Mouse (Mus musculus) intestine, embryonic 16.5 days (tissue): ENCODE results near the gene Mllt6. TPM values are rescaled to one million over a fixed set of nuclear protein-coding genes. Genes with fewer than 3 reads are reported as not detected.
"Not testable (repeated sequence)": the region's sequence is repeated elsewhere in the genome, so short reads cannot be mapped to it uniquely, and the experiment has no call there.

Source experiments
- ATAC-seq: fragments of 200-750 bp; cut with Nextera tagmentation; 2 replicates; pipeline ENCODE4 v1.8.0; 2017; ENCODE audit warnings: moderate TSS enrichment, moderate library complexity
- H3K27ac ChIP-seq: fragments of 300-500 bp; sonication (generic); 2 replicates; pipeline ENCODE4 v1.5.1; 2014; ENCODE audit warnings: mild to moderate bottlenecking, low read length
- H3K27me3 ChIP-seq: fragments of 300-500 bp; sonication (generic); replicated peaks from 2 replicates; pipeline ENCODE4 v1.6.1; 2014; ENCODE audit warnings: low read length, control low read depth, mixed read lengths; ENCODE audit not compliant: control insufficient read depth, insufficient read depth
- H3K36me3 ChIP-seq: fragments of 300-500 bp; sonication (generic); 2 replicates; pipeline ENCODE4 v1.6.1; 2014; ENCODE audit warnings: low read length, control low read depth; ENCODE audit not compliant: control insufficient read depth, insufficient read depth
- H3K4me1 ChIP-seq: fragments of 300-500 bp; sonication (generic); 2 replicates; pipeline ENCODE4 v1.6.1; 2014; ENCODE audit warnings: low read length, control low read depth, mixed read lengths; ENCODE audit not compliant: control insufficient read depth, insufficient read depth
- H3K4me2 ChIP-seq: fragments of 300-500 bp; sonication (generic); 2 replicates; pipeline ENCODE4 v1.6.1; 2014; ENCODE audit warnings: low read depth, low read length, control low read depth
- H3K4me3 ChIP-seq: fragments of 300-500 bp; sonication (generic); 2 replicates; pipeline ENCODE4 v1.5.1; 2014; ENCODE audit warnings: mild to moderate bottlenecking, low read length
- H3K9ac ChIP-seq: fragments of 300-500 bp; sonication (generic); 2 replicates; pipeline ENCODE4 v1.6.1; 2014; ENCODE audit warnings: low read depth, low read length
- H3K9me3 ChIP-seq: fragments of 300-500 bp; sonication (generic); 2 replicates; pipeline ENCODE4 v1.6.1; 2016; ENCODE audit warnings: low read length, control low read depth; ENCODE audit not compliant: control insufficient read depth
- WGBS: fragments of 180-500 bp; shearing (Covaris S2); extraction: QIAGEN DNeasy Blood & Tissue Kit; methylation state at CpG from one replicate; pipeline ENCODE4 v1.1.7; 2014; 5-methylcytosine and 5-hydroxymethylcytosine counted together
- polyA plus RNA-seq: library from polyadenylated mRNA; unstranded; fragments of >200 nt; fragmentation: Nextera tagmentation; extraction: Ambion mirVana; gene quantifications from 2 replicates; pipeline ENCODE4 v1.2.1, GENCODE M21; 2015

Mllt6 gene
- polyA plus RNA-seq, 1 experiment from 2014 or later = 2.6 TPM

GRCm38 (mm10) chr11:97627556-97628302, 35.5 kb upstream of the Mllt6 start:
- Histone ChIP-seq H3K27me3 (peaks cover 71% of the 10 kb centered on the region), H3K36me3 (no peaks in the 10 kb centered on the region), H3K4me2 (peak overlapping the region; percentile 89), H3K9ac (peak overlapping the region; percentile 76), H3K4me3 (peak overlapping the region; percentile 73), H3K4me1 (peaks cover 22% of the 10 kb centered on the region), H3K27ac (no peak overlapping the region), H3K9me3 (no peaks in the 10 kb centered on the region)
- 11% methylated on average over 30 of the region's 30 CpGs for WGBS
- ATAC-seq = no peak

GRCm38 (mm10) chr11:97628303-97628567, 35.0 kb upstream of the Mllt6 start:
- no peak overlapping the region for H3K27ac ChIP-seq
- H3K4me2 ChIP-seq = peak overlapping the region; percentile 89
- peak overlapping the region; percentile 76 for H3K9ac ChIP-seq
- no peaks in the 10 kb centered on the region for H3K36me3 ChIP-seq
- peaks cover 69% of the 10 kb centered on the region for H3K27me3 ChIP-seq
- 2% methylated on average over 28 of the region's 28 CpGs for WGBS
- H3K4me1 ChIP-seq = peaks cover 22% of the 10 kb centered on the region
- H3K4me3 ChIP-seq = peak overlapping the region; percentile 73
- no peaks in the 10 kb centered on the region for H3K9me3 ChIP-seq
- no peak for ATAC-seq

- Histone ChIP-seq H3K36me3 (no peaks in the 10 kb centered on the region), H3K4me3 (peak overlapping the region; percentile 73), H3K27me3 (peaks cover 64% of the 10 kb centered on the region), H3K27ac (no peak overlapping the region), H3K4me1 (peaks cover 22% of the 10 kb centered on the region), H3K9ac (peak overlapping the region; percentile 76), H3K4me2 (peak overlapping the region; percentile 89), H3K9me3 (no peaks in the 10 kb centered on the region)
- 1% methylated on average over 86 of the region's 106 CpGs for WGBS
- ATAC-seq = peak; percentile 49
Observed at GRCm38 (mm10) chr11:97628568-97629518, 34.4 kb upstream of the Mllt6 start.

GRCm38 (mm10) chr11:97629576-97629975, 33.6 kb upstream of the Mllt6 start, which contains the start of gene Epop:
Gene Epop (minus strand): TSS chr11:97629702.
- under 1% methylated on average over 46 of the region's 47 CpGs for WGBS

GRCm38 (mm10) chr11:97631046-97631445, 32.2 kb upstream of the Mllt6 start:
- whole genome bisulfite sequencing = 39% methylated on average over 2 of the region's 2 CpGs

More at GRCm38 (mm10) chr11:97629576-97629975, 33.6 kb upstream of the Mllt6 start, which contains the start of gene Epop:
- H3K9ac ChIP-seq = peak within 1 kb of the TSS; percentile 76
- peak within 1 kb of the TSS; percentile 89 for H3K4me2 ChIP-seq
- H3K36me3 ChIP-seq = no peaks in the 10 kb centered on the region
- H3K9me3 ChIP-seq = no peaks in the 10 kb centered on the region
- peaks cover 59% of the 10 kb centered on the region for H3K27me3 ChIP-seq
- H3K4me3 ChIP-seq = peak within 1 kb of the TSS; percentile 73
- peak; percentile 88 for ATAC-seq
- no peak within 1 kb of the TSS for H3K27ac ChIP-seq
- peaks cover 22% of the 10 kb centered on the region for H3K4me1 ChIP-seq

GRCm38 (mm10) chr11:97631500-97631899, 31.7 kb upstream of the Mllt6 start:
- Histone ChIP-seq H3K9ac (no peak overlapping the region), H3K27ac (no peak overlapping the region), H3K36me3 (no peaks in the 10 kb centered on the region), H3K4me2 (no peak overlapping the region), H3K9me3 (no peaks in the 10 kb centered on the region), H3K4me3 (no peak overlapping the region), H3K4me1 (peaks cover 22% of the 10 kb centered on the region), H3K27me3 (peaks cover 40% of the 10 kb centered on the region)
- 22% methylated on average over 5 of the region's 5 CpGs for WGBS
- ATAC-seq = no peak

More at GRCm38 (mm10) chr11:97631046-97631445, 32.2 kb upstream of the Mllt6 start:
- H3K27me3 ChIP-seq = peaks cover 44% of the 10 kb centered on the region
- H3K27ac ChIP-seq = no peak overlapping the region
- no peak for ATAC-seq
- H3K4me3 ChIP-seq = no peak overlapping the region
- H3K4me2 ChIP-seq = no peak overlapping the region
- no peak overlapping the region for H3K9ac ChIP-seq
- H3K9me3 ChIP-seq = no peaks in the 10 kb centered on the region
- H3K36me3 ChIP-seq = no peaks in the 10 kb centered on the region
- peaks cover 22% of the 10 kb centered on the region for H3K4me1 ChIP-seq

GRCm38 (mm10) chr11:97631938-97632337, 31.3 kb upstream of the Mllt6 start:
- Histone ChIP-seq H3K27me3 (peaks cover 36% of the 10 kb centered on the region), H3K9ac (no peak overlapping the region), H3K4me1 (peaks cover 19% of the 10 kb centered on the region), H3K9me3 (no peaks in the 10 kb centered on the region), H3K4me3 (no peak overlapping the region), H3K27ac (no peak overlapping the region), H3K4me2 (no peak overlapping the region), H3K36me3 (no peaks in the 10 kb centered on the region)
- 5% methylated on average over 12 of the region's 12 CpGs for WGBS
- ATAC-seq = no peak

- not testable (repeated sequence) for H3K9me3 ChIP-seq, H3K27ac ChIP-seq, H3K9ac ChIP-seq, ATAC-seq, H3K36me3 ChIP-seq, H3K4me2 ChIP-seq, H3K4me3 ChIP-seq
- 83% methylated on average over 4 of the region's 4 CpGs for WGBS
- Histone ChIP-seq H3K4me1 (peaks cover 18% of the 10 kb centered on the region), H3K27me3 (peaks cover 31% of the 10 kb centered on the region)
Observed at GRCm38 (mm10) chr11:97632440-97632839, 30.8 kb upstream of the Mllt6 start.

GRCm38 (mm10) chr11:97635468-97636019, 27.7 kb upstream of the Mllt6 start:
- Histone ChIP-seq H3K4me3 (no peak overlapping the region), H3K27ac (no peak overlapping the region), H3K9ac (no peak overlapping the region), H3K4me1 (no peaks in the 10 kb centered on the region), H3K36me3 (no peaks in the 10 kb centered on the region), H3K27me3 (peaks cover 11% of the 10 kb centered on the region), H3K4me2 (no peak overlapping the region), H3K9me3 (no peaks in the 10 kb centered on the region)
- WGBS = 68% methylated on average over 11 of the region's 11 CpGs
- no peak for ATAC-seq
